Mouse (Mus musculus) erythroblast, embryonic 14.5 days (primary cell): ENCODE results near the gene Grm3.

Experiments used
- GATA1 ChIP-seq: IDR thresholded peaks from 2 replicates; pipeline ENCODE4 v1.6.1; 2012; ENCODE audit warnings: low read length, inconsistent platforms, mixed read lengths
- TAL1 ChIP-seq: IDR thresholded peaks from 3 replicates; pipeline ENCODE4 v1.6.1; 2012; ENCODE audit warnings: low read length, inconsistent platforms, mixed read lengths

- no peak for TF ChIP-seq TAL1
- TF ChIP-seq GATA1, result no peak
Observed at GRCm38 (mm10) chr5:9692333-9692732, 32.6 kb downstream of the Grm3 start.
